Mouse (Mus musculus): Measurements from ENCODE around the gene Itga1. TPM values are rescaled to one million over a fixed set of nuclear protein-coding genes. Genes with fewer than 3 reads are reported as not detected.

Gene Itga1
- total RNA-seq, 2 experiments from 2014 or later: 26.1 to 28.0 TPM

DNA sequence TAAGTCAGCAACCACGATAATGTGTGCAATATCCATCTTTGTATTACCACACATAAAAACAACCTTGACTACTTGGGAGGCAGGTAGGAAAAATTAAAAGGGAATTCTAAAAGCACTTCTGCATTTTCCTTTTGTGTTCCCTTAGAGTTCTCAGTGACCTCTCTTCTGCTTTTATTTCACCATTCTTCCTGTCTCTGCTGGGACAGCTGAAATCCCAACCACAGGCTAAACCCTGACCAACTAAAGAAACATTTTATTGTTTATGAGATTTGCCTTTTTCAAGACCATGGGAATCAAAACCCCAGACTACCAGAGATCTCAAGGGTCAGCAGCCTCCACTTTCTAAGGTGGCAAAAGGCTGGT, 33.8 kb downstream of the Itga1 start:
- no peak for DNase-seq
- intact Hi-C loops (cut with DNase I; ENCODE audit: low total_unique reads): no loop called here

GRCm38 (mm10) chr13:115067324-115067967, 34.3 kb downstream of the Itga1 start:
- no peak for DNase-seq
- intact Hi-C loops (cut with DNase I; ENCODE audit: low total_unique reads): no loop called here

DNA sequence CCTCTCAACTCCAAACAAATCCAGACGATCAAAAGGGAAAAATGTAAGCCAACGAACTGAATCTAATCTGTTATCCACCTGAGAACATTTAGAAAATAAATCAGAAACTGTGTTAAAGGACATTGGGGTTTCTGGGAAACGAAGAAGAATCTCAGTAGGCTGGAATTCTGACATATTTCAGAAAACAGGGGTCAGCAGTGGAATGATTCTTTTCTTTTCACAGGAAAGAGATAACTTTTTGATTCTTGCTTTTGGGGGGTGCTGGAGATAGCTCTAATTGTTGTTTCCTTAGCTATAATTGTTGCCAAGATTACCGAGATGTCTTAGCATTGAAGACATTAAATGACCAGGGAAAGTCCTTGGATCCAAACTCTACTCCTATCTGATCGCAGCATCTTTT, 44.2 kb downstream of the Itga1 start:
- intact Hi-C loops (cut with DNase I; ENCODE audit: low total_unique reads): no loop called here
- DNase-seq: no peak

- no peak for DNase-seq
- intact Hi-C loops (cut with DNase I; ENCODE audit: low total_unique reads): no loop called here
Observed at GRCm38 (mm10) chr13:115054783-115055182, 47.0 kb downstream of the Itga1 start.

DNA sequence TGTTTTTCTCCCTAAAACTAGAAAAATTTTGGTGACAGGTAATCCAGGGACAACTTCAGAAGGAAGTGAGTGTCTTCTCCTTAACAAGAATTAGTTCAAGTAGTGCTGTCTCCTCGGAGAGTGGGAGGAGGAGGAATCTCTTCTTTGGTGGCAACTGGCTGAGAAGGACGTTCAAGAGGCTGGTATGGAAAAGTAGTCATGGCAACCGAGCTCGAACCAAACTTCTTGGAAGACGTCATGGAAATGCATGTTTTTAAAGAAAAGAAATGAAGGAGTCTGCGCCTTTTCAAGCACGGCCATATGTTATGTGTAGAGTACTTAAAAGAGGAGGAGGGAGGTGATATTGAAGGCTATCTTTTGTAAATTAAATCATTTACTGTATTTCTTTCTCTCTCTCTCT, 49.2 kb downstream of the Itga1 start:
- intact Hi-C loops (cut with DNase I; ENCODE audit: low total_unique reads): no loop called here
- DNase-seq: no peak

DNA sequence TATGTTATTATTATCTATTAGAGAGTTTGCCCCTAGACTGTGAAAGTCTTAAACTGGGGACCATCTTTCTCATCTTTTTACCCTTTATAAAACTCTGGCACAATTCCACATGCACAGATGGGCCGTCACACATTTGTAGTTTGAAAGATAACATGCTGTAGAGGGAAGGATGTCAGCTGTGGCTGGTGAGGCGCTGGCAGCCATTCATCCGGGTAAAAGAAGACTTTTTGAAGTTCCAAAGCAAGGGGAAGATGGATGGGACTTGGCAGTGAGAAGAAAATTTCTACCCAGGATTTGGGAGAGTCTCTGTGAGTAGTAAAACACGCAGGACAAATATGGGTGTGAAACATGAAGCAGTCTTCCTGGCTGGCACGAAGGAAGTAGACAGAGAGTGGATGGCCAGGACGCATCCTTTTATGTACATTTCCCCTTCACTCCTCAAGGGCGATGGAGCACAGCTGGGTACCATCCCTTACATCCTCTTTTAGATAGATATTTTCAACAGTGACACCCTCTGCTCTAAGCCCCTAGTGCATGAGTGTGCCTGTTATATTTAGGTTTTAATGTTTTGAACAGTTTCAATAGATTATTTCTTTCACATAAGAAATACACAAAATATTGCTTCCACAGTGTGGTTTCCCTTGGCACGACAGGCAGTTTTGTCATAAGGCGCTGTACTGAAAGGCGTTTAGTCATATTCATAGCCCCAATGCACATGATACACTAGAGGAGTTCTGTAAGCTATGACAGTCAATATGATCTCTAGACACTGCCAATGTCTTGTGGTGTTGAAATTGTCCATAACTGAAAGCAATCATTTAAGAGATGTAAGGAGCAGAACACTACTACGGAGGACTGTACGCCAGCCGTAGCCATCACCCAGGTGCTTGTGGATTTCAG, 50.9 kb downstream of the Itga1 start:
- DNase-seq: no peak
- intact Hi-C loops (cut with DNase I; ENCODE audit: low total_unique reads): no loop called here

- intact Hi-C loops (cut with DNase I; ENCODE audit: low total_unique reads): no loop called here
- no peak for DNase-seq
Observed at GRCm38 (mm10) chr13:115042652-115043051, 59.1 kb downstream of the Itga1 start.

DNA sequence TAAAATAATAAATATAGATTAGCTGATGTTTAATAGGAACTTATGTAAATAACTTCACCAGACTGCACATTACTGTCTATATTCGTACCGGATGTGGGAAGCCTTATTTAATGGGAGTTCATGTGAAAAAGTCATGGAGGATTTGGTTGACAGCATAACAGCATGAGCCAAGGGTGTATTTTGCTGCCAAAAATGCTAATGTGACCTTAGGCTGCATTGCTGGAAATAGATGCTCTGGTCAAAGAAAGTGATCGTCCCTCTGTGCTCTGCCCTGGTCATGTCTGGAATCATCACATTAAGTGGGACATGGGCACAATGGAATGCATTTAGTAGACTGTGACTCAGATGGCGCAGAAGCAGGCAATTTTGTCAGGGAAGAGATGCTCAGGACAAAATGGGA, 64.5 kb downstream of the Itga1 start:
- no peak for DNase-seq
- intact Hi-C loops (cut with DNase I; ENCODE audit: low total_unique reads): no loop called here

- intact Hi-C loops (cut with DNase I; ENCODE audit: low total_unique reads): no loop called here
- no peak for DNase-seq
Observed at GRCm38 (mm10) chr13:115035387-115035786, 66.4 kb downstream of the Itga1 start.

DNA sequence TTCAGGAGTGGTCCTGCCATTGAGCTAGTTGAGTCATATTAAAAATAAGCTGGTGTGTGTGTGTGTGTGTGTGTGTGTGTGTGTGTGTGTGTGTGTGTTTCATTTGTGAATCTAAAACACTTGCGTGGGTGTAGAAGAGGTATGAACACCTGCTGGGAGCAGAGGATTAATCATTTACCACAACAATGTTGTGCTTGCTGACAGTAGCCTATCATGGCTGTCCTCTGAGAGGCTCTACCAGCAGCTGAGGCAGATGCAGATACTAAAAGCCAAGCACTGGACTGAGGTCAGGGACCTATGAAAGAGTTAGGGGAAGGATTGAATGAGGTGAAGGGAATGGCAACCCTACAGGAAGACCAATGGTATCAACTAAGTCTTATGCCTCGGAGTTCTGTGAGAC, 68.6 kb downstream of the Itga1 start:
- intact Hi-C loops (cut with DNase I; ENCODE audit: low total_unique reads): no loop called here
- DNase-seq: no peak

- no peak for DNase-seq
- intact Hi-C loops (cut with DNase I; ENCODE audit: low total_unique reads): no loop called here
Observed at GRCm38 (mm10) chr13:115031177-115032000, 70.4 kb downstream of the Itga1 start.

- no peak for DNase-seq
- intact Hi-C loops (cut with DNase I; ENCODE audit: low total_unique reads): no loop called here
Observed at GRCm38 (mm10) chr13:115025394-115025793, 76.4 kb downstream of the Itga1 start.

DNA sequence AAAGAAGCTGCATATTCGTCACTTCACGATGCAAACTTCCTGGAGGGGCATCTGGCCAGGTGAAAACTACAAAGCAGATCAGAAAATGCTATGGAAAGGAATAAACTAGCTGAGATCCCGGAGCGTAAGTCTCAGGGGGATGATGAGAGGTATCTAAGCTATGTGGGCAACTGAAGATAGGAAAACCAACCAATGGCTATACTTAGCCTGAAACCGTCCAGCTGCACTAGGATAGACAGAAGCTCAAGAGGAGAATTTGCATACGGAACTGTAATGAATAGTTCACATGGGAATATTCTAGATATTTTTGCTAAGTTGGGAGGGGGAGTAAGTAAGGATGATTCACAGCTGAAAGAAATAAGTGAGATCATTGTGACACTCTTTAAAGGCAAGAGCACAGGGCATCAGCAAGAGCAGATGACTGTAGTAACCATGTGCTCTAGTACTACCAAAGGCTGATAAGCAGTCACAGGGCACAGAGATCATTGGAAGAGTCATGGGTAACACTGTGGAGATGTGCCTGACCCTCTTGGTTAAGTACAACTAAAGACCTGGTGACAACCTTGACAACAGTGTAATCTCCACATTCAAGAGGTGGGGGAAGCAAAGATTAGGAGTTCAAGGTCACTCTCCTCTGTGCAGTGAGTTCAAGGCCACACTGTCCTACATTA, 79.5 kb downstream of the Itga1 start:
- DNase-seq: no peak
- intact Hi-C loops (cut with DNase I; ENCODE audit: low total_unique reads): no loop called here

GRCm38 (mm10) chr13:115021411-115021810, 80.4 kb downstream of the Itga1 start:
- intact Hi-C loops (cut with DNase I; ENCODE audit: low total_unique reads): no loop called here
- DNase-seq: no peak

DNA sequence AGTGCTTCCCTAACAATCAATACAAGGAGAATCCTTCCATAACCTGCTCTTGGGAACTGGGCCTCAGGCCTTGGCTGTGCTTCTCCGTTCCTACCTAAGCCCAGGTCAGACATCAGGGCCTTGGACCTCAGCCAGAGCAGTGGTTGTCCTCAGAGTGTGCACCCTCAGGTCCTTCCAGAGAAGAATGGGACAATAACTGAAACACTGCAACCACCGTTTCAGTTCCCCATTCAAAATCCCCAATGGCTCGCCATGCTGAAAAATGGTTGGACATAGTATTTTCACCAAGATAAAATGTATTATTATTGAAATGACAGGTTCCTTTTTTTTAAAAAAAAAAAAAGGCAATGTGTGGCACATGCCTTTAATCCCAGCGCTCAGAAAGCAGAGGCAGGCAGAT, 81.0 kb downstream of the Itga1 start:
- intact Hi-C loops (cut with DNase I; ENCODE audit: low total_unique reads): no loop called here
- no peak for DNase-seq

DNA sequence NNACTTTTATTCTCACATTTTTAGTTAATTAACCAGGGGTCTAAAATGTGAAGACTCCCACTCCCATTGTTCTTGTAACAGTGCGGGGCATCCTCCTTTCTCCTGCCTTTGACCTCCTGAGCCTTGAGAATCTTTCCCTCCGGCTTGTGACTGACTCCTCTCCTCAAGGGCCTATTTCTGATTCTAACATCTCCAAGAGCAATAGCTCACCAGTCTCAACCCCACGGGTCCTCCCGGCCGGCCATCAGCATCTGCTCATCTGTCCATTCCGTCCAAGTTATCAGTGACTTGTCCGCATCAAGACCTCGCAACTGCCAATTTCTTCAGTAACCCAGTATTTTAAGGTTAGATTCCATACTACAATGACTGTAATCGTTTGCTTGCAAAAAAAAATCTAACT, 84.2 kb downstream of the Itga1 start:
- DNase-seq: no peak
- intact Hi-C loops (cut with DNase I; ENCODE audit: low total_unique reads): no loop called here

DNA sequence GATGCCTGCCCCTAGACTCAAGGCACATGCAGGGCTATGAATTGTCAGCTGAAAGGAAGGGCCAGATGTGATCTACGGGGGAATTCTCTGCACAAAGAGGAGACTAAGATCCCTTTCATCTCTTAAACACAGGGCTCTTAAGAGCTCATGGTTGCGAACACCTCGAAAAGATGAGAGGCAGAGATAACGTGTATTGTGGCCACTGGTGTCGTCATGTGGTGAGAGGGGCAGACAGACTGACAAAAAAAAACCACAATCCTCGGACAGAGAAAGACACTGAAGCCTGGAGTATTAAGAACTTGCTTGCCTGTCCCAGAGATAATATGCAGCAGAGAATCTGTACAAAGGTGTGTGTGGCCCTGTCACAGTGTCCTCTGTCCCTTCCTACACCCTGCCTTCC, 90.2 kb downstream of the Itga1 start:
- intact Hi-C loops (cut with DNase I; ENCODE audit: low total_unique reads): no loop called here
- DNase-seq: no peak

- intact Hi-C loops (cut with DNase I; ENCODE audit: low total_unique reads): no loop called here
- no peak for DNase-seq
Observed at GRCm38 (mm10) chr13:115006213-115006835, 95.4 kb downstream of the Itga1 start.

DNA sequence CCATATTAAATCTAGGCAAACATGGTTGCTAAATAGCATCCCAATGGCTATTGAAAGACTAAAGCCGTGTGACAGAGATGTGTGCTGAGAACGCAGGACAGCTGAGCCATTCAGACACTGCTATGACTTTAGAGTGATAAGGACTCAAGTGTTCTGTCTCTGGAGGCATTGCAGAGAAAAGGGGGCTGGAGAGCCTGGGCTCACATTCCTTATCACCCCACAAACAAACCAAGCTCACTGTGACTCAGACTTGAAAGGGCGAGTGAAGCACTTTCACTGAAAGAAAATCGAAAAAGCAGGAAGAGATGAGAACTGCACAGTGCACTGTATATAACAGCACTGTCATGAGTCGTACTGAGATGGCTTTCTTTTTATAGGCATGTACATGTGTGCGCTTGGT, 96.4 kb downstream of the Itga1 start:
- intact Hi-C loops (cut with DNase I; ENCODE audit: low total_unique reads): no loop called here
- no peak for DNase-seq
